Mouse (Mus musculus) hindbrain, embryonic 12.5 days (tissue): Measurements from ENCODE around the gene Ust. TPM values are rescaled to one million over a fixed set of nuclear protein-coding genes. Genes with fewer than 3 reads are reported as not detected.
A peak's percentile ranks its signal among the peaks of the same experiment; 100 is the strongest.
"Not testable (repeated sequence)": the region's sequence is repeated elsewhere in the genome, so short reads cannot be mapped to it uniquely, and the experiment has no call there.

Experiments used
- ATAC-seq: fragments of 200-750 bp; cut with Nextera tagmentation; 2 replicates; pipeline ENCODE4 v1.8.0; 2017; ENCODE audit warnings: moderate TSS enrichment; ENCODE audit not compliant: low FRiP score
- H3K27ac ChIP-seq: fragments of 300-500 bp; sonication (generic); 2 replicates; pipeline ENCODE4 v1.5.1; 2016; ENCODE audit warnings: mild to moderate bottlenecking
- H3K27me3 ChIP-seq: fragments of 300-500 bp; sonication (generic); 2 replicates; pipeline ENCODE4 v1.6.1; 2016; ENCODE audit warnings: mild to moderate bottlenecking
- H3K36me3 ChIP-seq: fragments of 300-500 bp; sonication (generic); 2 replicates; pipeline ENCODE4 v1.6.1; 2016; ENCODE audit warnings: mild to moderate bottlenecking
- H3K4me1 ChIP-seq: fragments of 300-500 bp; sonication (generic); 2 replicates; pipeline ENCODE4 v1.6.1; 2016
- H3K4me2 ChIP-seq: fragments of 300-500 bp; sonication (generic); replicated peaks from 2 replicates; pipeline ENCODE4 v1.6.1; 2016; ENCODE audit warnings: mild to moderate bottlenecking
- H3K4me3 ChIP-seq: fragments of 300-500 bp; sonication (generic); 2 replicates; pipeline ENCODE4 v1.5.1; 2016; ENCODE audit warnings: mild to moderate bottlenecking
- H3K9ac ChIP-seq: fragments of 300-500 bp; sonication (generic); 2 replicates; pipeline ENCODE4 v1.6.1; 2016; ENCODE audit warnings: mild to moderate bottlenecking, moderate library complexity
- H3K9me3 ChIP-seq: fragments of 300-500 bp; sonication (generic); replicated peaks from 2 replicates; pipeline ENCODE4 v1.6.1; 2016; ENCODE audit warnings: mild to moderate bottlenecking
- WGBS: fragments of 180-500 bp; shearing (Covaris S2); methylation state at CpG from one replicate; pipeline ENCODE4 v1.1.7; 2016; 5-methylcytosine and 5-hydroxymethylcytosine counted together
- polyA plus RNA-seq: library from polyadenylated mRNA; unstranded; fragments of >200 nt; fragmentation: Nextera tagmentation; extraction: Ambion mirVana; gene quantifications from 2 replicates; pipeline ENCODE4 v1.2.1, GENCODE M21; 2016

The Ust gene
- polyA plus RNA-seq, result 4.4 and 5.7 TPM in 2 replicates

- no peaks in the 10 kb centered on the region for H3K9me3 ChIP-seq
- under 1% methylated on average over 69 of the region's 78 CpGs for WGBS
- peaks cover 17% of the 10 kb centered on the region for H3K27me3 ChIP-seq
- peak; percentile 92 for ATAC-seq
- H3K4me2 ChIP-seq, result peak within 1 kb of the TSS; percentile 89
- H3K27ac ChIP-seq, result no peak within 1 kb of the TSS
- peaks cover 7% of the 10 kb centered on the region for H3K4me1 ChIP-seq
- no peaks in the 10 kb centered on the region for H3K36me3 ChIP-seq
- H3K4me3 ChIP-seq, result peak within 1 kb of the TSS; percentile 79
- H3K9ac ChIP-seq, result peak within 1 kb of the TSS; percentile 74
Measured at GRCm38 (mm10) chr10:8518141-8519013, at the start of gene Ust. Gene Ust (minus strand): TSS chr10:8518825.

- no peak for ATAC-seq
- Histone ChIP-seq H3K4me2 (no peak overlapping the region), H3K27me3 (no peaks in the 10 kb centered on the region), H3K4me1 (no peaks in the 10 kb centered on the region), H3K36me3 (no peaks in the 10 kb centered on the region), H3K9me3 (no peaks in the 10 kb centered on the region), H3K27ac (no peak overlapping the region), H3K4me3 (no peak overlapping the region), H3K9ac (no peak overlapping the region)
- WGBS, result 80% methylated on average over 4 of the region's 4 CpGs
Measured at GRCm38 (mm10) chr10:8561366-8561765, 42.7 kb upstream of the Ust start.

- H3K36me3 ChIP-seq, H3K9me3 ChIP-seq, H3K4me2 ChIP-seq, ATAC-seq, H3K4me1 ChIP-seq, H3K27me3 ChIP-seq, H3K4me3 ChIP-seq, H3K9ac ChIP-seq, H3K27ac ChIP-seq: not testable (repeated sequence)
- WGBS, result 68% methylated on average over 6 of the region's 6 CpGs
Measured at GRCm38 (mm10) chr10:8559566-8559965, 40.9 kb upstream of the Ust start.

GRCm38 (mm10) chr10:8552239-8552638 lies 33.6 kb upstream of the Ust start:
- H3K9me3 ChIP-seq, H3K4me2 ChIP-seq, ATAC-seq, H3K9ac ChIP-seq, H3K27ac ChIP-seq, H3K4me3 ChIP-seq, H3K36me3 ChIP-seq, H3K4me1 ChIP-seq, H3K27me3 ChIP-seq: not testable (repeated sequence)

GRCm38 (mm10) chr10:8551601-8552000 lies 33.0 kb upstream of the Ust start:
- ATAC-seq, result not testable (repeated sequence)

GRCm38 (mm10) chr10:8541514-8541913 lies 22.9 kb upstream of the Ust start:
- ATAC-seq, result no peak
- no peaks in the 10 kb centered on the region for H3K9me3 ChIP-seq
- H3K4me2 ChIP-seq, result no peak overlapping the region
- no peaks in the 10 kb centered on the region for H3K36me3 ChIP-seq
- no peaks in the 10 kb centered on the region for H3K27me3 ChIP-seq
- H3K9ac ChIP-seq, result no peak overlapping the region
- no peaks in the 10 kb centered on the region; the same call in 1 of the 2 replicates for H3K4me1 ChIP-seq
- no peak overlapping the region for H3K4me3 ChIP-seq
- no peak overlapping the region for H3K27ac ChIP-seq
- 13% methylated on average over 1 of the region's 1 CpGs for WGBS

More at GRCm38 (mm10) chr10:8551601-8552000, 33.0 kb upstream of the Ust start:
- 90% methylated on average over 4 of the region's 4 CpGs for whole genome bisulfite sequencing
- not testable (repeated sequence) for H3K4me1 ChIP-seq, H3K27ac ChIP-seq, H3K9ac ChIP-seq, H3K9me3 ChIP-seq, H3K27me3 ChIP-seq, H3K4me2 ChIP-seq, H3K36me3 ChIP-seq, H3K4me3 ChIP-seq

GRCm38 (mm10) chr10:8535445-8535844 lies 16.8 kb upstream of the Ust start:
- H3K9me3 ChIP-seq, result no peaks in the 10 kb centered on the region
- no peak for ATAC-seq
- no peak overlapping the region for H3K4me3 ChIP-seq
- H3K36me3 ChIP-seq, result no peaks in the 10 kb centered on the region
- no peaks in the 10 kb centered on the region for H3K27me3 ChIP-seq
- H3K4me2 ChIP-seq, result no peak overlapping the region
- WGBS, result 90% methylated on average over 3 of the region's 3 CpGs
- no peaks in the 10 kb centered on the region; the same call in 1 of the 2 replicates for H3K4me1 ChIP-seq
- no peak overlapping the region for H3K9ac ChIP-seq
- H3K27ac ChIP-seq, result no peak overlapping the region

GRCm38 (mm10) chr10:8531651-8532050 lies 13.0 kb upstream of the Ust start:
- no peak overlapping the region for H3K9ac ChIP-seq
- H3K27me3 ChIP-seq, result no peaks in the 10 kb centered on the region
- H3K4me3 ChIP-seq, result no peak overlapping the region
- H3K27ac ChIP-seq, result no peak overlapping the region
- no peaks in the 10 kb centered on the region for H3K36me3 ChIP-seq
- ATAC-seq, result no peak
- WGBS, result 84% methylated on average over 3 of the region's 3 CpGs
- no peaks in the 10 kb centered on the region for H3K9me3 ChIP-seq
- H3K4me2 ChIP-seq, result no peak overlapping the region
- no peaks in the 10 kb centered on the region for H3K4me1 ChIP-seq

- H3K9ac ChIP-seq, result no peak overlapping the region
- no peaks in the 10 kb centered on the region for H3K9me3 ChIP-seq
- no peak for ATAC-seq
- no peak overlapping the region for H3K27ac ChIP-seq
- no peaks in the 10 kb centered on the region for H3K27me3 ChIP-seq
- H3K4me2 ChIP-seq, result no peak overlapping the region
- 72% methylated on average over 4 of the region's 4 CpGs for WGBS
- H3K4me1 ChIP-seq, result no peaks in the 10 kb centered on the region
- no peak overlapping the region for H3K4me3 ChIP-seq
- no peaks in the 10 kb centered on the region for H3K36me3 ChIP-seq
Measured at GRCm38 (mm10) chr10:8530505-8531051, 12.0 kb upstream of the Ust start.

- Histone ChIP-seq H3K4me3 (no peak overlapping the region), H3K27me3 (no peaks in the 10 kb centered on the region), H3K9ac (no peak overlapping the region), H3K9me3 (no peaks in the 10 kb centered on the region), H3K36me3 (no peaks in the 10 kb centered on the region), H3K4me1 (no peaks in the 10 kb centered on the region), H3K4me2 (no peak overlapping the region), H3K27ac (no peak overlapping the region)
- no peak for ATAC-seq
- WGBS, result 38% methylated on average over 7 of the region's 7 CpGs
Measured at GRCm38 (mm10) chr10:8529173-8529572, 10.5 kb upstream of the Ust start.

- Histone ChIP-seq H3K27me3 (no peaks in the 10 kb centered on the region), H3K4me3 (no peak overlapping the region), H3K4me2 (no peak overlapping the region), H3K9ac (no peak overlapping the region), H3K27ac (no peak overlapping the region), H3K9me3 (no peaks in the 10 kb centered on the region), H3K4me1 (no peaks in the 10 kb centered on the region), H3K36me3 (no peaks in the 10 kb centered on the region)
- 84% methylated on average over 1 of the region's 1 CpGs for WGBS
- no peak for ATAC-seq
Measured at GRCm38 (mm10) chr10:8525354-8525753, 6.7 kb upstream of the Ust start.

GRCm38 (mm10) chr10:8521536-8521935 lies 2.9 kb upstream of the Ust start:
- Histone ChIP-seq H3K4me1 (peaks cover 7% of the 10 kb centered on the region), H3K27me3 (peaks cover 13% of the 10 kb centered on the region), H3K36me3 (no peaks in the 10 kb centered on the region), H3K4me2 (no peak overlapping the region), H3K4me3 (no peak overlapping the region), H3K9me3 (no peaks in the 10 kb centered on the region), H3K9ac (no peak overlapping the region), H3K27ac (no peak overlapping the region)
- WGBS, result 75% methylated on average over 6 of the region's 6 CpGs
- ATAC-seq, result no peak
